Mouse (Mus musculus) hindbrain, embryonic 14.5 days (tissue): Measurements from ENCODE around the gene Meltf. TPM values are rescaled to one million over a fixed set of nuclear protein-coding genes. Genes with fewer than 3 reads are reported as not detected.
A peak's percentile ranks its signal among the peaks of the same experiment; 100 is the strongest.
"Not testable (repeated sequence)": the region's sequence is repeated elsewhere in the genome, so short reads cannot be mapped to it uniquely, and the experiment has no call there.

Experiments used
- ATAC-seq: fragments of 200-750 bp; cut with Nextera tagmentation; 2 replicates; pipeline ENCODE4 v1.8.0; 2017; ENCODE audit warnings: moderate number of reproducible peaks, mild to moderate bottlenecking, moderate TSS enrichment, moderate library complexity; ENCODE audit not compliant: low FRiP score
- DNase-seq: peaks from one replicate; pipeline ENCODE4 v3.0.0-alpha.2; 2015; ENCODE audit warnings: low spot score
- H3K27ac ChIP-seq: fragments of 300-500 bp; sonication (generic); 2 replicates; pipeline ENCODE4 v1.5.1; 2014; ENCODE audit warnings: mild to moderate bottlenecking, moderate library complexity
- H3K27me3 ChIP-seq: fragments of 300-500 bp; sonication (generic); 2 replicates; pipeline ENCODE4 v1.6.1; 2014; ENCODE audit warnings: mild to moderate bottlenecking, low read length, mixed read lengths; ENCODE audit not compliant: control insufficient read depth, insufficient read depth
- H3K36me3 ChIP-seq: fragments of 300-500 bp; sonication (generic); replicated peaks from 2 replicates; pipeline ENCODE4 v1.6.1; 2014; ENCODE audit not compliant: control insufficient read depth, insufficient read depth
- H3K4me1 ChIP-seq: fragments of 300-500 bp; sonication (generic); replicated peaks from 2 replicates; pipeline ENCODE4 v1.6.1; 2014; ENCODE audit warnings: antibody characterized with exemption, low read length, mixed read lengths; ENCODE audit not compliant: control insufficient read depth, insufficient read depth
- H3K4me2 ChIP-seq: fragments of 300-500 bp; sonication (generic); replicated peaks from 2 replicates; pipeline ENCODE4 v1.6.1; 2014; ENCODE audit warnings: mild to moderate bottlenecking, moderate library complexity
- H3K4me3 ChIP-seq: fragments of 300-500 bp; sonication (generic); replicated peaks from 2 replicates; pipeline ENCODE4 v1.5.1; 2014; ENCODE audit warnings: mild to moderate bottlenecking, low read length
- H3K9ac ChIP-seq: fragments of 300-500 bp; sonication (generic); 2 replicates; pipeline ENCODE4 v1.6.1; 2014
- H3K9me3 ChIP-seq: fragments of 300-500 bp; sonication (generic); 2 replicates; pipeline ENCODE4 v1.6.1; 2016; ENCODE audit warnings: low read length; ENCODE audit not compliant: control insufficient read depth
- WGBS: fragments of 180-500 bp; shearing (Covaris S2); extraction: QIAGEN DNeasy Blood & Tissue Kit; methylation state at CpG from one replicate; pipeline ENCODE4 v1.1.7; 2014; 5-methylcytosine and 5-hydroxymethylcytosine counted together
- polyA plus RNA-seq: library from polyadenylated mRNA; unstranded; fragments of >200 nt; fragmentation: Nextera tagmentation; extraction: Ambion mirVana; gene quantifications from 2 replicates; pipeline ENCODE4 v1.2.1, GENCODE M21; 2014

Gene Meltf
- polyA plus RNA-seq, 1 experiment from 2014 or later: 0.17 TPM

GRCm38 (mm10) chr16:31938856-31939255 is 60.2 kb downstream of the Meltf start:
- Histone ChIP-seq H3K27ac (no peak overlapping the region), H3K4me3 (no peak overlapping the region), H3K9ac (no peak overlapping the region), H3K4me1 (peaks cover 17% of the 10 kb centered on the region), H3K9me3 (no peaks in the 10 kb centered on the region), H3K4me2 (no peak overlapping the region), H3K36me3 (no peaks in the 10 kb centered on the region), H3K27me3 (no peaks in the 10 kb centered on the region)
- WGBS: 73% methylated on average over 6 of the region's 6 CpGs
- no peak for DNase-seq
- ATAC-seq: no peak

- no peaks in the 10 kb centered on the region for H3K27me3 ChIP-seq
- no peak for ATAC-seq
- WGBS: 69% methylated on average over 2 of the region's 2 CpGs
These were observed 62.0 kb downstream of the Meltf start for GRCm38 (mm10) chr16:31940586-31940985.

GRCm38 (mm10) chr16:31943980-31944379 is 65.4 kb downstream of the Meltf start:
- H3K9me3 ChIP-seq: no peaks in the 10 kb centered on the region
- no peak overlapping the region for H3K4me2 ChIP-seq
- 6% methylated on average over 10 of the region's 10 CpGs for WGBS
- peaks cover 18% of the 10 kb centered on the region for H3K4me1 ChIP-seq
- ATAC-seq (peak; percentile 29; the same call in 1 of the 2 replicates), DNase-seq (peak; percentile 75)
- peaks cover 10% of the 10 kb centered on the region; the same call in 1 of the 2 replicates for H3K36me3 ChIP-seq
- no peak overlapping the region for H3K27ac ChIP-seq
- H3K27me3 ChIP-seq: no peaks in the 10 kb centered on the region
- no peak overlapping the region for H3K9ac ChIP-seq
- no peak overlapping the region for H3K4me3 ChIP-seq

More at GRCm38 (mm10) chr16:31940586-31940985, 62.0 kb downstream of the Meltf start:
- Histone ChIP-seq H3K36me3 (peaks cover 10% of the 10 kb centered on the region; the same call in 1 of the 2 replicates), H3K9ac (no peak overlapping the region), H3K9me3 (no peaks in the 10 kb centered on the region), H3K27ac (no peak overlapping the region), H3K4me1 (peaks cover under 1% of the 10 kb centered on the region), H3K4me3 (no peak overlapping the region), H3K4me2 (no peak overlapping the region)
- DNase-seq: no peak

GRCm38 (mm10) chr16:31944698-31945255 is 66.2 kb downstream of the Meltf start:
- ATAC-seq (no peak), DNase-seq (no peak)
- no peak overlapping the region for H3K4me3 ChIP-seq
- H3K4me2 ChIP-seq: no peak overlapping the region
- 91% methylated on average over 12 of the region's 12 CpGs for WGBS
- no peak overlapping the region for H3K27ac ChIP-seq
- H3K36me3 ChIP-seq: peaks cover 10% of the 10 kb centered on the region; the same call in 1 of the 2 replicates
- H3K9me3 ChIP-seq: no peaks in the 10 kb centered on the region
- H3K27me3 ChIP-seq: no peaks in the 10 kb centered on the region
- no peak overlapping the region for H3K9ac ChIP-seq
- H3K4me1 ChIP-seq: peaks cover 25% of the 10 kb centered on the region

- peaks cover 10% of the 10 kb centered on the region for H3K36me3 ChIP-seq
- whole genome bisulfite sequencing: 93% methylated on average over 6 of the region's 6 CpGs
- H3K9me3 ChIP-seq: no peaks in the 10 kb centered on the region
- DNase-seq: no peak
- no peak overlapping the region for H3K27ac ChIP-seq
- H3K4me1 ChIP-seq: peaks cover 25% of the 10 kb centered on the region
- no peak overlapping the region for H3K4me2 ChIP-seq
- no peaks in the 10 kb centered on the region for H3K27me3 ChIP-seq
- H3K4me3 ChIP-seq: no peak overlapping the region
- H3K9ac ChIP-seq: no peak overlapping the region
- no peak for ATAC-seq
These were observed 66.8 kb downstream of the Meltf start for GRCm38 (mm10) chr16:31945372-31945771.

GRCm38 (mm10) chr16:31945986-31946385 is 67.4 kb downstream of the Meltf start:
- WGBS: 91% methylated on average over 6 of the region's 6 CpGs
- not testable (repeated sequence) for ATAC-seq
- H3K4me2 ChIP-seq: peak overlapping the region; percentile 84; the same call in 1 of the 2 replicates

GRCm38 (mm10) chr16:31947333-31947732 is 68.7 kb downstream of the Meltf start:
- peak overlapping the region; percentile 84 for H3K4me2 ChIP-seq
- H3K27ac ChIP-seq: no peak overlapping the region
- 45% methylated on average over 8 of the region's 8 CpGs for WGBS
- no peaks in the 10 kb centered on the region for H3K9me3 ChIP-seq
- peak overlapping the region; percentile 85 for H3K9ac ChIP-seq
- peaks cover 18% of the 10 kb centered on the region for H3K36me3 ChIP-seq
- DNase-seq: no peak
- peak overlapping the region; percentile 83 for H3K4me3 ChIP-seq
- no peaks in the 10 kb centered on the region for H3K27me3 ChIP-seq
- peaks cover 25% of the 10 kb centered on the region for H3K4me1 ChIP-seq
- no peak for ATAC-seq

More at GRCm38 (mm10) chr16:31945986-31946385, 67.4 kb downstream of the Meltf start:
- DNase-seq, H3K9ac ChIP-seq, H3K9me3 ChIP-seq, H3K27me3 ChIP-seq, H3K4me3 ChIP-seq, H3K36me3 ChIP-seq, H3K27ac ChIP-seq: not testable (repeated sequence)
- H3K4me1 ChIP-seq: peaks cover 25% of the 10 kb centered on the region

GRCm38 (mm10) chr16:31947901-31948316 is 69.3 kb downstream of the Meltf start:
- WGBS: under 1% methylated on average over 38 of the region's 38 CpGs
- Histone ChIP-seq H3K9me3 (no peaks in the 10 kb centered on the region), H3K36me3 (peaks cover 18% of the 10 kb centered on the region), H3K9ac (peak overlapping the region; percentile 85), H3K4me3 (peak overlapping the region; percentile 83), H3K4me1 (peaks cover 25% of the 10 kb centered on the region), H3K4me2 (peak overlapping the region; percentile 84), H3K27ac (peak overlapping the region; percentile 89), H3K27me3 (no peaks in the 10 kb centered on the region)
- no peak for DNase-seq
- no peak for ATAC-seq

- peak within 1 kb of the TSS; percentile 84 for H3K4me2 ChIP-seq
- peak within 1 kb of the TSS; percentile 83 for H3K4me3 ChIP-seq
- peaks cover 18% of the 10 kb centered on the region for H3K36me3 ChIP-seq
- WGBS: under 1% methylated on average over 52 of the region's 55 CpGs
- no peaks in the 10 kb centered on the region for H3K27me3 ChIP-seq
- DNase-seq (peak; percentile 99), ATAC-seq (peak; percentile 91)
- peaks cover 25% of the 10 kb centered on the region for H3K4me1 ChIP-seq
- peak within 1 kb of the TSS; percentile 85 for H3K9ac ChIP-seq
- peak within 1 kb of the TSS; percentile 89 for H3K27ac ChIP-seq
- no peaks in the 10 kb centered on the region for H3K9me3 ChIP-seq
These were observed 69.8 kb downstream of the Meltf start, which contains the start of the genes 0610012G03Rik and Ncbp2 for GRCm38 (mm10) chr16:31948345-31948774. Gene 0610012G03Rik (minus strand): TSS chr16:31948494. Gene Ncbp2 (plus strand): TSS chr16:31948513.
